Mouse (Mus musculus): ENCODE data around the gene Dolpp1. TPM values are rescaled to one million over a fixed set of nuclear protein-coding genes. Genes with fewer than 3 reads are reported as not detected.

Gene Dolpp1
- total RNA-seq, 1 experiment, result 55.6 TPM

GRCm38 (mm10) chr2:30357552-30358510, 34.2 kb upstream of the Dolpp1 start:
- H3K4me3 ChIP-seq (ENCODE audit: insufficient read depth in 1 of 2, low read depth in 1 of 2, low read length in 2 of 2, poor library complexity in 1 of 2, severe bottlenecking in 1 of 2), result peak overlapping the region; percentile 82 to 88
- in situ Hi-C loops (cut with MboI; ENCODE audit: low sequenced_read_pairs in 2 of 2, unreplicated experiment in 2 of 2), result no loop called here
- no peak for TF ChIP-seq HCFC1 (IDR thresholded peaks at IDR 0.05; ENCODE audit: borderline replicate concordance, insufficient read depth, low read length)
- no peak for TF ChIP-seq CHD2 (IDR thresholded peaks at IDR 0.05; ENCODE audit: low read depth, low read length)
- TF ChIP-seq MAFK (IDR thresholded peaks at IDR 0.05; ENCODE audit: insufficient read depth, low read depth, low read length), result no peak
- TF ChIP-seq ZC3H11A (IDR thresholded peaks at IDR 0.05; ENCODE audit: borderline replicate concordance, low read depth, low read length), result no peak
- no peak for TF ChIP-seq ZNF384 (IDR thresholded peaks at IDR 0.05; ENCODE audit: low read depth, low read length)
- no peak overlapping the region for H3K27ac ChIP-seq (ENCODE audit: insufficient read depth, low read depth, low read length, poor library complexity, severe bottlenecking)
- no peak for DNase-seq (ENCODE audit: low read depth, low spot score)
- H3K9ac ChIP-seq (ENCODE audit: insufficient read depth, low read depth, low read length, poor library complexity, severe bottlenecking), result peak overlapping the region; percentile 83
- peaks cover 0 to 18% of the 10 kb centered on the region in 2 experiments; a peak in 2 of 4 replicates for H3K4me1 ChIP-seq (ENCODE audit: control insufficient read depth in 2 of 2, insufficient read depth in 2 of 2, low read length in 2 of 2, poor library complexity in 1 of 2)
- no peaks in the 10 kb centered on the region for H3K9me3 ChIP-seq (ENCODE audit: control insufficient read depth, insufficient read depth, low read depth, low read length)
- peaks cover 5% of the 10 kb centered on the region; the same call in 1 of the 2 replicates for H3K36me3 ChIP-seq (ENCODE audit: control insufficient read depth, insufficient read depth, low read length, poor library complexity, severe bottlenecking)

- H3K9me3 ChIP-seq (ENCODE audit: control insufficient read depth, insufficient read depth, low read depth, low read length), result no peaks in the 10 kb centered on the region
- TF ChIP-seq HCFC1 (IDR thresholded peaks at IDR 0.05; ENCODE audit: borderline replicate concordance, insufficient read depth, low read length), result no peak
- no peak for TF ChIP-seq CHD2 (IDR thresholded peaks at IDR 0.05; ENCODE audit: low read depth, low read length)
- no peak for TF ChIP-seq MAFK (IDR thresholded peaks at IDR 0.05; ENCODE audit: insufficient read depth, low read depth, low read length)
- 0 out of 2 replicates have a peak, but pooled peaks have one; percentile 16 for TF ChIP-seq ZNF384 (IDR thresholded peaks at IDR 0.05; ENCODE audit: low read depth, low read length)
- peak within 1 kb of the TSS; percentile 83 for H3K9ac ChIP-seq (ENCODE audit: insufficient read depth, low read depth, low read length, poor library complexity, severe bottlenecking)
- H3K36me3 ChIP-seq (ENCODE audit: control insufficient read depth, insufficient read depth, low read length, poor library complexity, severe bottlenecking), result peaks cover 3% of the 10 kb centered on the region; the same call in 1 of the 2 replicates
- DNase-seq (ENCODE audit: low read depth, low spot score), result peak; percentile 55
- in situ Hi-C loops (cut with MboI; ENCODE audit: low sequenced_read_pairs in 2 of 2, unreplicated experiment in 2 of 2), result no loop called here
- no peak within 1 kb of the TSS for H3K27ac ChIP-seq (ENCODE audit: insufficient read depth, low read depth, low read length, poor library complexity, severe bottlenecking)
- peaks cover 0 to 18% of the 10 kb centered on the region in 2 experiments; a peak in 2 of 4 replicates for H3K4me1 ChIP-seq (ENCODE audit: control insufficient read depth in 2 of 2, insufficient read depth in 2 of 2, low read length in 2 of 2, poor library complexity in 1 of 2)
- peak within 1 kb of the TSS; percentile 82 to 88 for H3K4me3 ChIP-seq (ENCODE audit: insufficient read depth in 1 of 2, low read depth in 1 of 2, low read length in 2 of 2, poor library complexity in 1 of 2, severe bottlenecking in 1 of 2)
Measured at GRCm38 (mm10) chr2:30358533-30359531, 33.2 kb upstream of the Dolpp1 start, which contains the start of gene Sh3glb2. Gene Sh3glb2 (minus strand): TSS chr2:30359337.

GRCm38 (mm10) chr2:30360626-30361025, 31.4 kb upstream of the Dolpp1 start:
- Histone ChIP-seq H3K27ac (ENCODE audit: insufficient read depth, low read depth, low read length, poor library complexity, severe bottlenecking) (no peak overlapping the region), H3K4me1 (ENCODE audit: control insufficient read depth in 2 of 2, insufficient read depth in 2 of 2, low read length in 2 of 2, poor library complexity in 1 of 2) (peaks cover 0 to 23% of the 10 kb centered on the region in 2 experiments; a peak in 2 of 4 replicates), H3K4me3 (ENCODE audit: insufficient read depth in 1 of 2, low read depth in 1 of 2, low read length in 2 of 2, poor library complexity in 1 of 2, severe bottlenecking in 1 of 2) (no peak overlapping the region), H3K9me3 (ENCODE audit: control insufficient read depth, insufficient read depth, low read depth, low read length) (no peaks in the 10 kb centered on the region), H3K9ac (ENCODE audit: insufficient read depth, low read depth, low read length, poor library complexity, severe bottlenecking) (no peak overlapping the region), H3K36me3 (ENCODE audit: control insufficient read depth, insufficient read depth, low read length, poor library complexity, severe bottlenecking) (no peaks in the 10 kb centered on the region)
- in situ Hi-C loops (cut with MboI; ENCODE audit: low sequenced_read_pairs in 2 of 2, unreplicated experiment in 2 of 2), result no loop called here
- TF ChIP-seq ZC3H11A (IDR thresholded peaks at IDR 0.05; ENCODE audit: borderline replicate concordance, low read depth, low read length) (no peak), CHD2 (IDR thresholded peaks at IDR 0.05; ENCODE audit: low read depth, low read length) (no peak), MAFK (IDR thresholded peaks at IDR 0.05; ENCODE audit: insufficient read depth, low read depth, low read length) (no peak), HCFC1 (IDR thresholded peaks at IDR 0.05; ENCODE audit: borderline replicate concordance, insufficient read depth, low read length) (no peak), ZNF384 (IDR thresholded peaks at IDR 0.05; ENCODE audit: low read depth, low read length) (no peak)
- no peak for DNase-seq (ENCODE audit: low read depth, low spot score)

- H3K4me1 ChIP-seq (ENCODE audit: control insufficient read depth in 2 of 2, insufficient read depth in 2 of 2, low read length in 2 of 2, poor library complexity in 1 of 2), result peaks cover 0 to 12% of the 10 kb centered on the region in 2 experiments; a peak in 1 of 4 replicates
- TF ChIP-seq ZNF384 (IDR thresholded peaks at IDR 0.05; ENCODE audit: low read depth, low read length) (peak; percentile 37; the same call in 1 of the 2 replicates), CHD2 (IDR thresholded peaks at IDR 0.05; ENCODE audit: low read depth, low read length) (no peak)
- H3K36me3 ChIP-seq (ENCODE audit: control insufficient read depth, insufficient read depth, low read length, poor library complexity, severe bottlenecking), result no peaks in the 10 kb centered on the region; the same call in 1 of the 2 replicates
- no peak overlapping the region for H3K9ac ChIP-seq (ENCODE audit: insufficient read depth, low read depth, low read length, poor library complexity, severe bottlenecking)
- H3K9me3 ChIP-seq (ENCODE audit: control insufficient read depth, insufficient read depth, low read depth, low read length), result no peaks in the 10 kb centered on the region
- in situ Hi-C loops (cut with MboI; ENCODE audit: low sequenced_read_pairs in 2 of 2, unreplicated experiment in 2 of 2), result no loop called here
- H3K27ac ChIP-seq (ENCODE audit: insufficient read depth, low read depth, low read length, poor library complexity, severe bottlenecking), result no peak overlapping the region
- peak; percentile 25 for DNase-seq (ENCODE audit: low read depth, low spot score)
- no peak overlapping the region for H3K4me3 ChIP-seq (ENCODE audit: insufficient read depth in 1 of 2, low read depth in 1 of 2, low read length in 2 of 2, poor library complexity in 1 of 2, severe bottlenecking in 1 of 2)
Measured at GRCm38 (mm10) chr2:30362865-30363264, 29.2 kb upstream of the Dolpp1 start.
